22 mouse cellular contexts compared by ENCODE assay signal in genomic region chr9:16970373-16970772, GRCm38 (mm10).
DNase-seq lines count a peak whose midpoint lies in the region; ATAC-seq lines count a peak whose summit lies in the region.
"Had no signal": no experiment of that assay in that cellular context is flagged by ENCODE, and none has a peak within 500 bp of the region (broad histone marks: within the 10 kb centered on the region; RNA-seq: fewer than 3 reads in every experiment).

No protein-coding gene starts in this region.

- no peaks in the 10 kb centered on the region for H3K4me1 ChIP-seq in forebrain, embryonic 14.5 days (ENCODE audit: control insufficient read depth, insufficient read depth, low read length)
- no peaks in the 10 kb centered on the region for H3K4me1 ChIP-seq in forebrain, embryonic 11.5 days (replicated peaks; ENCODE audit: control insufficient read depth, insufficient read depth, low read length)
- H3K4me1 ChIP-seq in midbrain, embryonic 13.5 days (replicated peaks) = no peaks in the 10 kb centered on the region
- no peaks in the 10 kb centered on the region for H3K4me1 ChIP-seq in midbrain, embryonic 11.5 days (ENCODE audit: control insufficient read depth, insufficient read depth, low read length)
- H3K4me1 ChIP-seq: heart, embryonic 13.5 days; kidney, embryonic 15.5 days; liver, embryonic 13.5 days had no signal

- peak; percentile 18 for DNase-seq in forebrain, embryonic 14.5 days (ENCODE audit: low spot score)
- DNase-seq in forebrain, embryonic 11.5 days (ENCODE audit: low spot score) = no peak
- no peak for DNase-seq in midbrain, embryonic 11.5 days (ENCODE audit: low spot score, missing footprints)
- peak; percentile 10 for DNase-seq in forelimb bud, embryonic 11.5 days (ENCODE audit: low read depth, low spot score)
- peak; percentile 5 for DNase-seq in retina, postnatal 1 day
- DNase-seq in kidney, postnatal 25 days = no peak
- DNase-seq: adrenal gland, postnatal 36 days; cerebellum, adult 11-12 months; cerebellum, postnatal 10 days; forebrain, postnatal 0 days; gastrocnemius, postnatal 25 days; heart, adult 2 months; kidney, postnatal 4 days; liver, embryonic 13.5 days; lung, adult 2 months; lung, postnatal 14 days; right cerebral cortex, postnatal 14 days had no signal

- no peak; the same call in 1 of the 2 replicates for ATAC-seq in forebrain, embryonic 14.5 days
- no peak for ATAC-seq in forebrain, embryonic 11.5 days (replicated peaks; ENCODE audit: low FRiP score)
- peak; percentile 73; the same call in 1 of the 2 replicates for ATAC-seq in midbrain, embryonic 13.5 days
- no peak for ATAC-seq in midbrain, embryonic 11.5 days (ENCODE audit: low FRiP score)
- ATAC-seq: forebrain, postnatal 0 days; intestine, postnatal 0 days had no signal

- WGBS in forebrain, embryonic 14.5 days = 24% methylated on average over 4 of the region's 4 CpGs
- WGBS in forebrain, embryonic 11.5 days = 41% methylated on average over 4 of the region's 4 CpGs
- WGBS in midbrain, embryonic 13.5 days = 42% methylated on average over 4 of the region's 4 CpGs
- WGBS in midbrain, embryonic 11.5 days = 48% methylated on average over 4 of the region's 4 CpGs

- no peaks in the 10 kb centered on the region for H3K9me3 ChIP-seq in forebrain, embryonic 14.5 days (replicated peaks; ENCODE audit: control insufficient read depth, low read length)
- no peaks in the 10 kb centered on the region for H3K9me3 ChIP-seq in forebrain, embryonic 11.5 days (ENCODE audit: control insufficient read depth, low read length)
- H3K9me3 ChIP-seq in midbrain, embryonic 13.5 days = no peaks in the 10 kb centered on the region
- H3K9me3 ChIP-seq in midbrain, embryonic 11.5 days (ENCODE audit: control insufficient read depth, low read length) = no peaks in the 10 kb centered on the region
- H3K9me3 ChIP-seq: heart, embryonic 13.5 days; kidney, embryonic 15.5 days; liver, embryonic 13.5 days had no signal

- H3K27me3 ChIP-seq in forebrain, embryonic 14.5 days (replicated peaks; ENCODE audit: control insufficient read depth, insufficient read depth, low read length) = no peaks in the 10 kb centered on the region
- H3K27me3 ChIP-seq in forebrain, embryonic 11.5 days (ENCODE audit: control insufficient read depth, insufficient read depth, low read length) = no peaks in the 10 kb centered on the region
- H3K27me3 ChIP-seq in midbrain, embryonic 13.5 days = no peaks in the 10 kb centered on the region
- no peaks in the 10 kb centered on the region for H3K27me3 ChIP-seq in midbrain, embryonic 11.5 days (ENCODE audit: control insufficient read depth, insufficient read depth, low read length)
- H3K27me3 ChIP-seq: heart, embryonic 13.5 days; kidney, embryonic 15.5 days; liver, embryonic 13.5 days had no signal

- no peaks in the 10 kb centered on the region for H3K36me3 ChIP-seq in forebrain, embryonic 14.5 days (ENCODE audit: control insufficient read depth, insufficient read depth, low read length)
- H3K36me3 ChIP-seq in forebrain, embryonic 11.5 days (ENCODE audit: control insufficient read depth, insufficient read depth, low read length) = no peaks in the 10 kb centered on the region
- no peaks in the 10 kb centered on the region for H3K36me3 ChIP-seq in midbrain, embryonic 13.5 days
- no peaks in the 10 kb centered on the region for H3K36me3 ChIP-seq in midbrain, embryonic 11.5 days (ENCODE audit: control insufficient read depth, insufficient read depth, low read length)
- H3K36me3 ChIP-seq: heart, embryonic 13.5 days; kidney, embryonic 15.5 days; liver, embryonic 13.5 days had no signal

- H3K27ac ChIP-seq in forebrain, embryonic 14.5 days (ENCODE audit: low read depth, low read length) = no peak overlapping the region
- no peak overlapping the region for H3K27ac ChIP-seq in forebrain, embryonic 11.5 days (ENCODE audit: low read depth, low read length)
- H3K27ac ChIP-seq in midbrain, embryonic 13.5 days = no peak overlapping the region
- H3K27ac ChIP-seq in midbrain, embryonic 11.5 days (ENCODE audit: low read depth, low read length) = no peak overlapping the region
- H3K27ac ChIP-seq: heart, adult 2 months; heart, embryonic 13.5 days; kidney, embryonic 15.5 days; liver, embryonic 13.5 days; stomach, postnatal 0 days had no signal

- H3K4me2 ChIP-seq in forebrain, embryonic 14.5 days (ENCODE audit: low read length) = no peak overlapping the region
- no peak overlapping the region for H3K4me2 ChIP-seq in forebrain, embryonic 11.5 days (ENCODE audit: low read depth, low read length, severe bottlenecking)
- no peak overlapping the region for H3K4me2 ChIP-seq in midbrain, embryonic 13.5 days (replicated peaks)
- no peak overlapping the region for H3K4me2 ChIP-seq in midbrain, embryonic 11.5 days
- H3K4me2 ChIP-seq: heart, embryonic 13.5 days; kidney, embryonic 15.5 days; liver, embryonic 13.5 days had no signal

- no peak overlapping the region for H3K4me3 ChIP-seq in forebrain, embryonic 14.5 days (ENCODE audit: low read depth, low read length)
- H3K4me3 ChIP-seq in forebrain, embryonic 11.5 days (ENCODE audit: low read depth, low read length) = no peak overlapping the region
- H3K4me3 ChIP-seq in midbrain, embryonic 13.5 days (replicated peaks) = no peak overlapping the region
- no peak overlapping the region for H3K4me3 ChIP-seq in midbrain, embryonic 11.5 days (ENCODE audit: low read depth, low read length)
- H3K4me3 ChIP-seq: heart, adult 2 months; heart, embryonic 13.5 days; kidney, embryonic 15.5 days; liver, embryonic 13.5 days had no signal

- H3K9ac ChIP-seq in forebrain, embryonic 14.5 days (ENCODE audit: low read length) = no peak overlapping the region
- no peak overlapping the region for H3K9ac ChIP-seq in forebrain, embryonic 11.5 days (ENCODE audit: low read length)
- H3K9ac ChIP-seq in midbrain, embryonic 13.5 days (replicated peaks) = no peak overlapping the region
- no peak overlapping the region for H3K9ac ChIP-seq in midbrain, embryonic 11.5 days (ENCODE audit: low read length)
- H3K9ac ChIP-seq: forebrain, postnatal 0 days; heart, embryonic 13.5 days; kidney, embryonic 15.5 days; liver, embryonic 13.5 days had no signal

Comparison
In these comparisons a context has a peak if more than half of its experiments do, and no peak if none do; other contexts are left out.
1. DNase-seq: peak in forebrain, embryonic 14.5 days (single experiment), forelimb bud, embryonic 11.5 days (single experiment) and retina, postnatal 1 day (single experiment); none in forebrain, embryonic 11.5 days (single experiment), midbrain, embryonic 11.5 days (single experiment) and kidney, postnatal 25 days (0 of 2).